Mouse (Mus musculus): Measurements from ENCODE around the gene Frs2. TPM values are rescaled to one million over a fixed set of nuclear protein-coding genes. Genes with fewer than 3 reads are reported as not detected.

Gene Frs2
- total RNA-seq (2014; rRNA removed) = 11.1 and 15.2 TPM in 2 replicates
- 6.0 and 7.4 TPM in 2 replicates for polyA plus RNA-seq (2012; rRNA removed)

- under 1% methylated on average over 56 of the region's 57 CpGs for WGBS
- Histone ChIP-seq H3K4me3 (ENCODE audit: insufficient read depth, low read depth, low read length) (peak within 1 kb of the TSS; percentile 95), H3K4me1 (ENCODE audit: control insufficient read depth, insufficient read depth, low read length) (peaks cover 23% of the 10 kb centered on the region), H3K79me2 (ENCODE audit: control insufficient read depth, insufficient read depth, low read length) (peaks cover 20% of the 10 kb centered on the region), H3K9ac (ENCODE audit: low read depth, low read length) (peak within 1 kb of the TSS; percentile 99), H3K27me3 (ENCODE audit: control insufficient read depth, insufficient read depth, low read length) (no peaks in the 10 kb centered on the region), H3K27ac (replicated peaks; ENCODE audit: insufficient read depth, low read depth, low read length) (peak within 1 kb of the TSS; percentile 85), H3K36me3 (ENCODE audit: control insufficient read depth, insufficient read depth, low read length) (no peaks in the 10 kb centered on the region)
- peak; percentile 82 for DNase-seq (ENCODE audit: extremely low read depth, low read depth, low spot score)
- TF ChIP-seq CTCF (IDR thresholded peaks at IDR 0.05; ENCODE audit: low read depth, low read length) = no peak
- TF ChIP-seq POLR2A (IDR thresholded peaks at IDR 0.05; ENCODE audit: extremely low read depth, insufficient read depth, low read length) = peak; percentile 86
Observed at GRCm38 (mm10) chr10:117148361-117149003, at the start of gene Frs2. Gene Frs2, minus strand, starts transcription at chr10:117148534.

DNA sequence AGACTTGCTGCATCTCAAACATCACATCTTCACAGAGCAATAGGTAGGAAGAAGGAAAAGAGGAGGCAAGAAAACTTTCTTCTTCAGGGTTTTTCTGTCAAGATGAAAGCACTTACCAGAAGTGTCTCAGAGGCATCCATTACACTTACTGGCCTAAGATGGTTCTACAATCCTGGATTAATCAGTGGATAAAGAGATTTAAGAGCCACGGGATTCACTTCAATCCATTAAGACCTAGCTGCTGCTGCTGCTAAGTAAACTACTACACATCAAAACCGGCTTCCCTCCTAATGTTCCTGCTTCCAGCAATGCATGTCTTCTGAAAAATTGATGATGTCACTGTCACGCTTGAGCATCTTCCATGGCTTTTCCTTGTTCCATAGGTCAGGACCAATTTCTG, 48.4 kb upstream of the Frs2 start:
- H3K36me3 ChIP-seq (ENCODE audit: control insufficient read depth, insufficient read depth, low read length) = no peaks in the 10 kb centered on the region
- DNase-seq (ENCODE audit: extremely low read depth, low read depth, low spot score) = no peak
- H3K9ac ChIP-seq (ENCODE audit: low read depth, low read length) = no peak overlapping the region
- TF ChIP-seq POLR2A (IDR thresholded peaks at IDR 0.05; ENCODE audit: extremely low read depth, insufficient read depth, low read length) (no peak), CTCF (IDR thresholded peaks at IDR 0.05; ENCODE audit: low read depth, low read length) (no peak)
- H3K4me3 ChIP-seq (ENCODE audit: insufficient read depth, low read depth, low read length) = no peak overlapping the region
- H3K27ac ChIP-seq (replicated peaks; ENCODE audit: insufficient read depth, low read depth, low read length) = no peak overlapping the region
- H3K4me1 ChIP-seq (ENCODE audit: control insufficient read depth, insufficient read depth, low read length) = peaks cover 2% of the 10 kb centered on the region; the same call in 1 of the 2 replicates
- WGBS = 92% methylated on average over 3 of the region's 3 CpGs
- H3K79me2 ChIP-seq (ENCODE audit: control insufficient read depth, insufficient read depth, low read length) = no peaks in the 10 kb centered on the region
- no peaks in the 10 kb centered on the region for H3K27me3 ChIP-seq (ENCODE audit: control insufficient read depth, insufficient read depth, low read length)

GRCm38 (mm10) chr10:117195748-117196147, 47.4 kb upstream of the Frs2 start:
- WGBS = 98% methylated on average over 4 of the region's 4 CpGs
- TF ChIP-seq CTCF (IDR thresholded peaks at IDR 0.05; ENCODE audit: low read depth, low read length) (no peak), POLR2A (IDR thresholded peaks at IDR 0.05; ENCODE audit: extremely low read depth, insufficient read depth, low read length) (no peak)

DNA sequence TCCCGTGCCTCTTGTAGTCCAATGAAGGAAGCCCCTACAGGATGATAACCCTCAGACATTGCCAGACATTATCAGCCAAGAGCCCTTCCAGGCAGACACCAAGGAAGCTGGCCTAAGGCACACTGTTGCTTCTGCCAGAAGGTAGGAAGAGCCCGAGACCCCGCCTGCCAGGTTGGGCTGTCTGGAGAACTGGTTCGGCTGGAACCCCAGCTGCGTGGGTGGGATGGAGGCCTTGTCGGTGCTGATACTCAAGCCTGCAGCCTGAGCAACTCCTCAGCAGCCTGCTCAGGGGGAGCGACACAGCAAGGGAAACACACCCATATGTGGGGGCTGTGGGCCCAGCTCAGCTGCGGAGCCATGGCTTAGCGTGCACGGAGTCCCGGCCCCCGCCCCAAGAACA, 46.7 kb upstream of the Frs2 start:
- H3K4me3 ChIP-seq (ENCODE audit: insufficient read depth, low read depth, low read length) = no peak overlapping the region
- 91% methylated on average over 12 of the region's 12 CpGs for WGBS

More at GRCm38 (mm10) chr10:117195748-117196147, 47.4 kb upstream of the Frs2 start:
- Histone ChIP-seq H3K79me2 (ENCODE audit: control insufficient read depth, insufficient read depth, low read length) (no peaks in the 10 kb centered on the region), H3K9ac (ENCODE audit: low read depth, low read length) (no peak overlapping the region), H3K27ac (replicated peaks; ENCODE audit: insufficient read depth, low read depth, low read length) (no peak overlapping the region), H3K4me3 (ENCODE audit: insufficient read depth, low read depth, low read length) (no peak overlapping the region), H3K4me1 (ENCODE audit: control insufficient read depth, insufficient read depth, low read length) (peaks cover 2% of the 10 kb centered on the region; the same call in 1 of the 2 replicates), H3K27me3 (ENCODE audit: control insufficient read depth, insufficient read depth, low read length) (no peaks in the 10 kb centered on the region), H3K36me3 (ENCODE audit: control insufficient read depth, insufficient read depth, low read length) (no peaks in the 10 kb centered on the region)
- DNase-seq (ENCODE audit: extremely low read depth, low read depth, low spot score) = no peak

GRCm38 (mm10) chr10:117193364-117193763, 45.0 kb upstream of the Frs2 start:
- no peak for DNase-seq (ENCODE audit: extremely low read depth, low read depth, low spot score)
- 85% methylated on average over 5 of the region's 5 CpGs for WGBS
- no peaks in the 10 kb centered on the region for H3K79me2 ChIP-seq (ENCODE audit: control insufficient read depth, insufficient read depth, low read length)

More for the DNA sequence above, 46.7 kb upstream of the Frs2 start:
- Histone ChIP-seq H3K9ac (ENCODE audit: low read depth, low read length) (no peak overlapping the region), H3K36me3 (ENCODE audit: control insufficient read depth, insufficient read depth, low read length) (no peaks in the 10 kb centered on the region), H3K27ac (replicated peaks; ENCODE audit: insufficient read depth, low read depth, low read length) (no peak overlapping the region), H3K4me1 (ENCODE audit: control insufficient read depth, insufficient read depth, low read length) (peaks cover 2% of the 10 kb centered on the region; the same call in 1 of the 2 replicates), H3K79me2 (ENCODE audit: control insufficient read depth, insufficient read depth, low read length) (no peaks in the 10 kb centered on the region), H3K27me3 (ENCODE audit: control insufficient read depth, insufficient read depth, low read length) (no peaks in the 10 kb centered on the region)
- TF ChIP-seq CTCF (IDR thresholded peaks at IDR 0.05; ENCODE audit: low read depth, low read length) (no peak), POLR2A (IDR thresholded peaks at IDR 0.05; ENCODE audit: extremely low read depth, insufficient read depth, low read length) (no peak)
- DNase-seq (ENCODE audit: extremely low read depth, low read depth, low spot score) = no peak

More at GRCm38 (mm10) chr10:117193364-117193763, 45.0 kb upstream of the Frs2 start:
- Histone ChIP-seq H3K36me3 (ENCODE audit: control insufficient read depth, insufficient read depth, low read length) (no peaks in the 10 kb centered on the region), H3K4me3 (ENCODE audit: insufficient read depth, low read depth, low read length) (no peak overlapping the region), H3K27me3 (ENCODE audit: control insufficient read depth, insufficient read depth, low read length) (no peaks in the 10 kb centered on the region), H3K27ac (replicated peaks; ENCODE audit: insufficient read depth, low read depth, low read length) (no peak overlapping the region), H3K9ac (ENCODE audit: low read depth, low read length) (no peak overlapping the region), H3K4me1 (ENCODE audit: control insufficient read depth, insufficient read depth, low read length) (peaks cover 2% of the 10 kb centered on the region; the same call in 1 of the 2 replicates)
- no peak for TF ChIP-seq CTCF (IDR thresholded peaks at IDR 0.05; ENCODE audit: low read depth, low read length)
- TF ChIP-seq POLR2A (IDR thresholded peaks at IDR 0.05; ENCODE audit: extremely low read depth, insufficient read depth, low read length) = no peak
